Mouse (Mus musculus) gastrocnemius, postnatal 14 days (tissue): ENCODE results near the gene Mybphl. TPM values are rescaled to one million over a fixed set of nuclear protein-coding genes. Genes with fewer than 3 reads are reported as not detected.

Experiments used
- DNase-seq: peaks from one replicate; pipeline ENCODE4 v3.0.0; 2021; ENCODE audit warnings: mixed read lengths
- intact Hi-C: fragments of 180-260 bp; cut with DNase I; formaldehyde crosslinking; loops from one replicate; pipeline ENCODE4 v1.15.1; 2025; ENCODE audit warnings: low total_unique reads
- total RNA-seq, 2 experiments: library from RNA; stranded (reverse); gene quantifications; 2 replicates each; pipeline ENCODE4 v1.2.3; 2021

The Mybphl gene
- total RNA-seq, 2 experiments from 2014 or later = 0.27 to 0.35 TPM

DNA sequence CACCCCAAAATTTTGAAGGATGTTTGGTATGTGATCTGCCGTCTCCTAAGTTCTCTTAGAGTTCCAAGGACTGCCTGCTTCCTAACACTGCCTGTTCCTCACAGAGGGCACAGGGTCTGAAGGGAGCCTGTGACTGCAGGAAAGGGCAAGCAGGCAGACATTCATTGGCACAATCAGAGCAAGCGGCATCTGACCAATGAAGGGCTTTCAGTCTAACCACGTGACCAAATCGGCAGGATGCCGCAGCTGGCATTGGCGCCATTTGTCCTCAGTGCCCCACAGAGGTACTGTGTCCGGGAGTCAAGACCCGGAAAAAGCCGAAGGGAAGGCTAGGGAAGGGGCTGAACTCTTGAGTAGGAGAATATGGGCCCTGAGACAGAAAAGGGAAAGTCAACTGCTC lies 2.5 kb downstream of the Mybphl start:
- DNase-seq = no peak
- intact Hi-C loops = no loop called here

DNA sequence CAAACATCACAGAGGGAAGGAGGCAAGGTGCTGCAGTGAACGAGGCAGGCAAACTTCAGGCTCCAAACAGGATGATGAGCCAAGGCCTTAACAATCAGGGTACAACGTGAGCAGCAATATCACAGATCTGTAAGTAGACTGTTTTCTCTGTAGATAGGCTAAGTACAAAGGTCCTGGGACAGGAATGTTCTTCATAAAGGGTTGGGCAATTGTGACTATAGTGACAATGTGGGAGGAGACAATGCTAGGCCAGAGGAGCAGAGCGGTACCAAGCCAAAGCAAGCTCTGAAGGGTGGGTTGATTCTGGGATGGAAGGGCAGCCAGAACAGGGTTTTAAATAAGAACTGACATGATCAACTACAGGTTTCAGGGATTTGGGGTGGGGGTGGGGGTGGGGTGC lies 3.1 kb downstream of the Mybphl start:
- intact Hi-C loops = no loop called here
- DNase-seq = no peak

DNA sequence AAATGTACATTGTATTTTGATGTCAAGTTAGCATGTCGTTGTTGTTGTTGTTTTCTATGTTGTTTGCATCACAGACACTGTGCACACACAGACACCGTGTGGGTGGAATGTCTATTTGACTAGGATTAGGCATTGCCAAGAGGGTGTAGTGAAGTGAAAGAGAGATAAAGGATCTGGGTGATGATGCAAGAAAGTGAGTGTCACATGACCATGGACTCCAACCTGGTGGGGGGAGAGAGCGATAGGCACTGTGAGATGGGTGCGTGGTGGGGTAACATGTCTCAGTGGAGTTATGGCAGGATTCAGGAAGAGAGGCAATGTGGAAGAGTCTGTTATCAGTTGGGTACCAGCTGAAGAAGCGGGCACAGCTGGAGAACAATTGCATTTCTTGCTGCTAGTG lies 4.0 kb downstream of the Mybphl start:
- intact Hi-C loops = no loop called here
- DNase-seq = no peak

DNA sequence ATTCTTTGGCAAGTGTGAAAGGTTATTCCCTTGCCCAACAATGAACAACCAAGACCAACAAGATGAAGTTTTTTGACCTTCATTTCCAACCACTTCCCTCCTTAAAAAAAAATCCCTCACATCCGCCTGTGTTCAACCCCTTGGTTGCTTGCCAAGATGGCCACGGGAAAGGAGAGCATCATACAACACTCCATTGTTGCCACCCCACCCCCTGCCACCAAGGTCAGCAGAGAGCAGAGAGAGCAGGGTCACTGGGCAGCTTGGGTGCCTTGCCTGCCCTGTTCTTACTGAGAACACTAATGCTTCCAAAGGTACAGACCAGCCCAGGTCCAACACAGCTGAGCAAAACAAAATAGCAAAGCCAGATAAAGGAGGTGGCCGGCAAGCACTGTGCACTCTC lies 7.6 kb downstream of the Mybphl start:
- intact Hi-C loops = no loop called here
- DNase-seq = no peak

DNA sequence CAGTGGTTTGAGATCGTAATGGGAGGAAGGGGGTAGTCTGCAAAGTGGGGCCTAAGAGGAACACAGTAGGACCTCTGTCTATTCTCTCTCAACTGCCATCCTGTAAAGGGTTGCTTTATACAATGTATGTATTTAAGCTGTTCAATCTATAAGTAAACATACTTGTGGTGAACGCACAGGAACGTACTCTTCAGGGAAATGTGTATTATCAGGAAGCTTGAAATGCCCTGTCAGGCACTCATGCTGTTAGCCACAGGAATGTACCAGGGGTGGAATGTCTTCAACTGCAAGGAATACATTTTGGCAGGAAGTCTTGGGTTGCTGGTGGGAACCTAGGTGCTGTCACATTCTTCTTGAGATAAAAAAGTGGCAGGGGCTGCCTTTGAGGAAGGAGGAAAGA lies 8.0 kb downstream of the Mybphl start:
- intact Hi-C loops = no loop called here
- no peak for DNase-seq

DNA sequence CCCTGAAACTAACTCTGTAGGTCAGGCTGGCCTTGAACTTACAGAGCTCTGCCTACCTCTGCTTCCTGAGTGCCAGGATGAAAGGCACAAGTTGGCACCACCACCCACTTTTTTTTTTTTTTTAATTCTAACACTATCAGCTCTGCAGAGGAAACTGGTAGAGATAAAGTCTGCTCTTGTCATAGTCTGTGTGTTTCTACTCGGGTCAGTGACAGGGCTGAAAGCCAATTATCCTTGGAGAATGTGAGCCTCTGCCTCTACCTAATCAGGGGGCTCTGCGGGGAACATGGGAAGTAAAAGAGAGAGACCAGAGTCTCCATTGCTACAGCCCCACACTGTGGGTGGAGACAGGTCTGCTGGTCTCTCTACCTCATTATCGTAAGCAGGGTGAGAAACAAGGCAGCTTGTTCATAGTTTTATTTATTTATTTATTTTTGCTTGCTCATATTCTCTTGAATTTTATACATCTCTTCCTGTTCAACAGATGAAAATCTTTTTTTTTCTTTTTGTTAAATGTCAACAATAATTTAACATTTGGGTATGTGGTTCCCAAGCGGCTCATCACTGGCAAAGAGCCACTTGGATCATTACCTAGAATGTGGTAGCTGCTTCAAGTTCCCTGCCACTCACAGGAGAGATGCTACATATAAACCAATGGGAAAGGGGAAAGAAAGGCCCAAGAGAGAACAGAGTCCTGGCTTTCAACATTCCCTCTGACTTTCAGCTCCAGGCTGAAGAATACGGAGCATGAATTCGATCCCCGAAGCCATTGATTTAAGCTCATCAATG lies 14.4 kb downstream of the Mybphl start:
- intact Hi-C loops = no loop called here
- no peak for DNase-seq

DNA sequence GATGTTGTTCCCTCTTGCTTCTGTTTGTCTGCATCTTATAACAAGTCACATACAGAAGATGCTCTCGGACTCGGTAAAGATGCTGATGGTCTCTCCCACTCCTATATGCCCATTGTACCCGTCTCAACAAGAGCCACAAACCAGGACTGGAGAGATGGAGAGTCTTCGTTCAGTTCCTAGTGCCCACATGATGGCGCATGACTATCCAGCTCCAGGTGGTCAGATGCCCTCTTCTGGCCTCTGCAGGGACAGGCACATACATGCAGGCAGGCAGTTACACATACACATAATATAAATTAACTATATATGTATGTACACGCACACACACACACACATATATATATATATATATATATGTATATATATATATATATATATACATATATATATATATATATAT lies 16.0 kb downstream of the Mybphl start:
- no peak for DNase-seq
- intact Hi-C loops = no loop called here

DNA sequence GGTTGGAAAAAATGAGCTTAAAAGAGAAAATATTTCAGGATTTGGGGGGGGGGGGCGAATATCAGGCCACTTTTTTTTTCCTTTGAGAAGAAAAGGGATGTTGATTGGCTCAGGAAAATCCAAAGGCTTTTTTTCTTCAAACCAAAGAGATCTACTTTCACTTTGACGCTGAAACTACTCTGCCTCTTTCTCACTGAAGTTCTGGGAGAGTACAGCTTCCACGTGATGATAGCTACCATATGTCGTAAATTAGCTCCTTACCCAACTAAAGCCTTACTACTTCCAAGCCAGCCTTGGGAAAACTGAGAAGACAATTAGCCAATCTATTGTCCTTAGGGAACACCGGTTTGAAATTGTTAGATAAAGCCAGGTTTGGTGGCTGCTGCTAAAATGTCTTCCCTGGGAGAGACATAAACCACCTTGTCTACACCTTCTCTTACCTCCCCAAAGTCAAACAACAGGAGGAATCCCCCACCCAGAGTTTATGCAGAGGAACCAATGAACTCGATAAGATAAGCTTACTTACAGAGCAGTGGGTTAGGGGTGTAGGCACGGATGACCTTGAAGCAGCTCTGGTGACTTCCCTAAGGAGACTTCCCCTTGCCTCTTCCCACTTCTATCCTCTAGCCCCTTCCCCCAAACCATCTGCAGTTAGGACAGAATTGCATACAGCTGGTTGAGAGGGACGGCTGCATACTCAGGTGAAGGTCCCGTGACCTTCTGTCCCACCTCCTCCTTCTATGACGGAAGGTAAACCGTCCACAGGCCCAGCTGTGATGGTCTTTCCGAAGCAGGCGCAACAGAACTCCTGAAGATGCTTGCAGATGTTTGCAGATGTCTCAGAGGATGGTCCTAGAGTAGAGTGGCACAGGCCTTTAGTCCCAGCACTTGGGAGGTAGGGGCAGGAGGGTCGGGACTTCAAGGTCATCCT lies 17.5 kb downstream of the Mybphl start:
- intact Hi-C loops = no loop called here
- no peak for DNase-seq

DNA sequence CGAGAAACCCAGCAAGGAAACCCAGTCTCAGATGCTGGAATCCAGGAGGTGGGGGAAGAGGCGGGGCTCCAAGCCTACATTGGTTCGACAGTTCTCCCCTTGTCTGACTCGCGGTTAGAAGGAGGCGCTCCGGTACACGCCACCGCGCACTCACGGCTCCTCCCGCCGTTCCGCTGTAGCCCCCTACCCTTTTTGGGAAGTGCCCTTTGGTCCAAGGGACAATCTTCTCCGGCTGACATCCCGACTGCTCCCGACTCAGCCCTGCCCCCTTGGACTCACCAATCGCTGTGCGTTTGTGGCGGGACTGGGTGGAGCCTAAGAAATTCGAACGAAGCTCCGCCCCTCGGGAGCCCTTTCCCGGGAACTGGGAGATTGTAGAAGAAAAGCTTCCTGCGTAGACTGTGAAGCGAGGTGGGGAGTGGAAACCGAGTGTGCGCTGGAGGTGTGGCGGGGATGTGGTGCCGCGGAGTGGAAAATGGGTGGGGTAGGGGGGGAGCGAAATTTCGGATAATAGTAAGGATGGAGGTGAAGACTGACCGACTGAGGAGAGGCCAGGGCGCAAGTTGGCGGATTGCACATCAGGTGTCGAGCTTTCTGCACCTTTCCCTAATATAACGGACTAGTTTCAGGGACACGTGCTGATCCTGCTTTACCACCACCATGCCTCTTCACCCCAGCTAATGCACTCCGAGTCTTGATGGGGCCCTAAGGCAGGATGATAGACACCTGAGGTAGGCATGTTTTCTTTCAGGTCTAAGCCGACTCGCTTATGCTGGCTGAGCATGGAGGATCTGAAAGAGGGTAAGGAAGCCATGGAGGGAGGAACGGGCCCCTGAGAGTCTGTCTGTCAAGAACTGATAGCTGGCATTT lies 19.0 kb downstream of the Mybphl start, which contains the start of gene Psrc1:
Psrc1 (plus strand) TSS at position 355 of the 870 bp plus-strand sequence.
- intact Hi-C loops = no loop called here
- peak; percentile 88 for DNase-seq

DNA sequence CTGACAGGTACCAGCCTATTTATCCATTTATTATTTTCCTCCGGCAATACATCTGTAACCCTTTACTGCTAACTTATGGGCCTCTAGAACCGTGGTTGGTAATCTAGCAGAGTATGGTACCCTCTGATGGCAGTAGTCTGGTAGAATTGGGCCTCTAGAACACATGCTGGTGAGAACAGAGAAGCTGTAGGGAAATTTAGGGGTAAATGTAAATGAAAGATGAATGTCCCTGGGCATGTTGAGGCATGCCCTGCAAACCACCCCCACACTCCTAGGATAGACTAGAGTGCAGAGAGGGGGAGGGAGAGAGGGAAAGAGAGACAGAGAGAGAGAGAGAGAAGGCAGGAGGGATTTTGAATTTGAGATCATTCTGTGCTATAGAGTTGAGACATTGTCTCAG lies 19.7 kb downstream of the Mybphl start:
- intact Hi-C loops = no loop called here

DNA sequence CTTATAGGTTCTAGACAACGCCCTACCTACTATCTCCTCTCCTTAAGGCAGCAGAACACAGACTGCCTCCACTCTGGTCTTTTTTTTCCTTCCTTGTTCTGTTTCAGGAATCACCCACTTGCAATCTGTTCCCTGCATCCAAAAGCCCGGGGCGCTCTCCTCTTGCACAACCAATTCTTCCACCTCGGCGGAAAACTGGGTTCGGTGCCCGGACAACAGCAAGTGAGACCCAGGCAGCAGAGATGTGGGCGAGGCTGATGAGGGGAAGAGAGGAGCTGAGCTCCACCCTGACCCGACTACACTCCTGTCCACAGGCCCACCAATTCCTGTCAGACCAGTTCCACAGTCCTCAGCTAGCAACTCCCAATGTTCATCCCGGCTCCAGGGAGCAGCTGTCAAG lies 21.5 kb downstream of the Mybphl start:
- DNase-seq = no peak
- intact Hi-C loops = loop anchor here (5.0 kb wide), 1 partner anchor 104 kb away; the partner anchor contains the start of gene Sort1

More for the DNA sequence above, 19.7 kb downstream of the Mybphl start:
- no peak for DNase-seq

DNA sequence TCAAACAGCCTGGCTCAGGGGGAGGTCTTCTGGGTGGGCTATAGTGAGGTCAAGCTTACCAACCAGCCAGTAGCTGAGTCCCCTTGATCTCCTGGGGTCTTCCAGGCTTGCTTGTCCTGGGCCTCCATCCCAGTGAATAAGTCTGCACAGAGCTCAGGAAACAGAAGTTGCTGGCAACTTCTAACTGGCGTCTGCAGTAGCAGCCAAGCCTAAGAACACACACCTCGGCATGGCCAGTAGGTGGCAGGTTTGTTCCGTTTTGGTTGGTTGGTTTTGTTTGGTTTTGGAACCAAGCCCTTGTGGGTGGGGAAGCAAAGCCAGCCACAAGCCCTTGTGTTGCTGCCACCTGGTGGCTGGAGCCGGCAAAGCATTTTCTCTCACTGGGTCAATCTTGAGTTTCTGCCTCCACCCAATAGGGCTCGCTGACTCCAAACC lies 24.4 kb downstream of the Mybphl start:
- intact Hi-C loops = loop anchor here (5.0 kb wide), 1 partner anchor 107 kb away; the partner anchor contains the start of gene Sort1
- DNase-seq = peak; percentile 93

DNA sequence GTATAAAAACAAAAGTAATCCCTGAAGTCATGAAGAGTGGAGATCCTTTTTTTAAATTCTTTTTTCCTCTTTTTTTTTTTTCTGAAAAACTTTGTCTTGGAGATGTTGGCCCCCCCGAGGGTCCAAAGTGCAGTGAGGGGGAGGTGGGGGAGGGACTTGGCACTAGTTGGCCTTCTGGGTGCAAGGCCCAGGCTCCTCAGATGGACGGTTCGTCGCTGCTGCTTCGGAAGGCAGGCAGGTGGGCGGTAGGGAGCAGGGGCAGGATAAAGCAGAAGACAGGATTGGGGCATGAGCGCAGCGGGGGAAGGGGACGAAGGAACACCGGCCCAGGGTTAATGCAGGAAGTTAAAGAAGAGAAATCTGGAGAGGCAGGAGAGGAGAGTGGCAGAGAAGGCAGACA lies 27.6 kb downstream of the Mybphl start:
- intact Hi-C loops = no loop called here
- DNase-seq = no peak

DNA sequence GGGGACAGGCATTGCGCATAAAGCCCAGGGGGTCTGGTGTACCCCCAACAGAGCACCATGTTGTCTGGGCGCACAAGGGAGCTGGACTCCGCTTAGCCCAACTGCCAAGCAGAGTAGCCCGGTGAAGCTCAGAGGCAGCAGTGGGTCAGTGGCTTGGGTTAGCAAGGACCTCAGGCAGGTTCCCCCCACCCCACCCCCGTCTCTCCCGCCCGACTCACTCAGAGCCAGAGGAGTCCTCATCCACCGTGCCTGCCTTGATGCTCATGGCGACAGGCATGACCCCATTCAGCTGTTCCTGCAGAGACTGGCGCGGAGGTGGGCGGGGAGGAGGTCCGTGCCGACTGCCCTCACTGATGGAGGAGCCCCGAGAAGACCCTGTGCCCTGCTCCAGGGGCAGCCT lies 28.1 kb downstream of the Mybphl start:
- intact Hi-C loops = no loop called here

DNA sequence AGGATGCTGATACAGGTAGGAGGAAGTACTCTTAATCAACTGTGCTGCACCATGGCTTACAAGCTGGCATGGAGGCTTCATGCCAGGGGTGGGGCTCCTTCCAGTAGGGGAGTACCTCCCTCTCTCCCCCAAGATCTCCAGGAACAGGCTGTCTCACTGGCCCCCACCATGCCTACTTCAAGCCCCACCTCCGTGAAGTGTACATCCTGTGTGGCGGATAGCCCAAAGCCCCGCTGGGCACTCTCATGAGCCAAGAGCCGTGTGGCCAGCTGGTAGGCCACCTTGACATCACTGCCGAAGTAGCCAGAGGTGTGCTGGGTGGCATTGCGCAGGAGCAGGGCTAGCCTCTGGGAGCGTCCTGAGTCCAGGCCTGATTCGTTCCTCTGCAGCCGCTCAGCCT lies 33.6 kb downstream of the Mybphl start:
- DNase-seq = no peak
- intact Hi-C loops = no loop called here

More for the DNA sequence above, 28.1 kb downstream of the Mybphl start:
- DNase-seq = no peak

DNA sequence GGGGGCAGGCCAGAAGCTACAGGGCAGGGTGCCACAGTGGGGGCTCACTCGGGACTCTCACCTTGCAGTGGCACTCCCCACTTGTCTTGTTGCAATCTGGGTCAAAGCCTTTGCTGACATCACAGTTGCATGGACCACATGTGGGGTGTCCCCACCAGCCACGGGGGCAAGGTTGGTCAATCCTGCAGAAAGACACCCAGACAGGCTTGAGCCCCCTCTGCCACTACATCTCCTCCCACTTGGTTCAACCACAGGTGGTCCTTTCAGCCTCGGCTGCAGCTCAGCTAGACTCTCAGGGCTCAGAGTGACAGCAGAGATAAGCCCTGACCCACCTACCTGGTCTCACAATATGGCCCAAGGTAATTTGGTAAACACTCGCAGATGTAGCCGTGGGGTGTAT lies 35.7 kb downstream of the Mybphl start:
- no peak for DNase-seq
- intact Hi-C loops = loop anchor here (5.0 kb wide), 1 partner anchor 162 kb away; the partner anchor contains the start of gene Tmem167b

DNA sequence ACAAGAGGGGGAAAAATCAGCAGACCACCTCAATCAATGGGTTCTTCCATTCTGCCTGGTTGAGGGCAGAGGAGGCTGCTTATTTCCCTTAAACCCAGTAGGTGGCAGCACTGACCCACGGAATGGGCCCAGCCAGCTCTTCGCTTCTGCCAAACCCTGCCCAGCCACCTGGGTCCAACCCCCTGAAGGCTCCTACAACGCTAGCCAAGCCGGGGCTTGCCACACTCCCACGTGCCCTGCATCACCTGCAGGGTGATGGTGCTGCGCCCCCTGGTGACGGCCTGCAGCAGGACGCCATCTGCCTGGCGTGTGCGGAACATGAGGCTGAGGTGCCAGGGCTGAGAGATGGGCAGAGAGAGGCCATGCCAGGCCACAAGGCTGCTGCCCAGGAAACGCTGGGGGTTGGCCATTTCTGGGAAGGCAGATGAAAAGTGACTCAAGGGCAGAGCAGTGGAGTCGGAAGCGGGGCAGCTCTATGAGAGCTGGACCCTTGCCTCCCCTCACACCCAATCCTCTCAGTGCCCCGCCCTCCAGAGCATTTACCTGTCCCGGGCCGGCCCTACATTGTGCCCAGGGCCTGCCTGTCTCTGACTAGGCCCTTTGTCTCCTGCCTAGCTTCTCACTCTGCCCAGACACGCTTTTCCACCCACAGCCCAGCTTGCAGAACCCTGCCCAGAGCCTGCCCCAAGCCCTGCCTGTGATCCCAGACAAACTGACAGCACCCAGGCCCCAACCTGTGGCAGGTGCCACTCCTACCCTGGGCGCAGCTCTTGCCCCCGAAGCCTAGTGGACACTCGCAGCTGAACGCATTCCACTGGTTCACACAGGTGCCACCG lies 37.2 kb downstream of the Mybphl start:
- intact Hi-C loops = loop anchor here (5.0 kb wide), 1 partner anchor 160 kb away; the partner anchor contains the start of gene Tmem167b
- DNase-seq = peak; percentile 91

DNA sequence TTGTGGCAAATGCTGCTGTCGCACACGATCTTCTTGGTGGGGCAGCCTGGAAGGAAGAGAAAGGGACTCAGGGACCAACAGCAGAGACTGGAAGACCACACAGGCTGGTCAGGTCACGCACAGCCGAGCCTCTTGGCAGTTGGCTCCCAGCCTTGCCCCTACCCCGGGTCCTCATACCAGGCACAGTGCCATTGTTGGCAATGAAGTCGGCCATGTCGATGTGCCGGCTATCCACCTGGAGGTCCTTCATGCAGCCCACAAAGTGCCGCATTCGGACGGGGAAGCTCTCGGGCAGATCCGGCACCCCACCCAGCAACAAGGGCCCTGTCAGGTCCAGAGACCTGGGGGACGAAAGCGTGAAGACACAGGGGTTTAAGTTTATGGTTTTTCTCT lies 37.8 kb downstream of the Mybphl start:
- intact Hi-C loops = loop anchor here (5.0 kb wide), 1 partner anchor 160 kb away; the partner anchor contains the start of gene Tmem167b
- peak; percentile 5 for DNase-seq
